Mouse (Mus musculus) frontal cortex, adult (tissue): ENCODE measurements at regions not wholly inside any gene's neighbourhood (a gene's known extent, or its start where the extent isn't known, plus 50 kb on each side); places are given as distances from the start of the nearest gene placed in this dataset.

Source experiments
- ATAC-seq: cut with Nextera tagmentation; 2 replicates; pipeline ENCODE4 v1.9.2; 2017; ENCODE audit warnings: mild to moderate bottlenecking, moderate library complexity, mixed read lengths; ENCODE audit not compliant: low TSS enrichment

GRCm38 (mm10) chr4:51748404-51749064 is 532.1 kb downstream of the Cylc2 start:
- ATAC-seq = peak; percentile 89

- ATAC-seq = no peak
Observed at GRCm38 (mm10) chr4:51749153-51749552, 532.7 kb downstream of the Cylc2 start.
